Mouse (Mus musculus) layer of hippocampus, adult 9-10 months (tissue): Measurements from ENCODE around the gene Wnt4.

ENCODE experiments used
- DNase-seq: peaks from one replicate; pipeline ENCODE4 v3.0.0; 2022; ENCODE audit warnings: low spot score

The Wnt4 gene

DNA sequence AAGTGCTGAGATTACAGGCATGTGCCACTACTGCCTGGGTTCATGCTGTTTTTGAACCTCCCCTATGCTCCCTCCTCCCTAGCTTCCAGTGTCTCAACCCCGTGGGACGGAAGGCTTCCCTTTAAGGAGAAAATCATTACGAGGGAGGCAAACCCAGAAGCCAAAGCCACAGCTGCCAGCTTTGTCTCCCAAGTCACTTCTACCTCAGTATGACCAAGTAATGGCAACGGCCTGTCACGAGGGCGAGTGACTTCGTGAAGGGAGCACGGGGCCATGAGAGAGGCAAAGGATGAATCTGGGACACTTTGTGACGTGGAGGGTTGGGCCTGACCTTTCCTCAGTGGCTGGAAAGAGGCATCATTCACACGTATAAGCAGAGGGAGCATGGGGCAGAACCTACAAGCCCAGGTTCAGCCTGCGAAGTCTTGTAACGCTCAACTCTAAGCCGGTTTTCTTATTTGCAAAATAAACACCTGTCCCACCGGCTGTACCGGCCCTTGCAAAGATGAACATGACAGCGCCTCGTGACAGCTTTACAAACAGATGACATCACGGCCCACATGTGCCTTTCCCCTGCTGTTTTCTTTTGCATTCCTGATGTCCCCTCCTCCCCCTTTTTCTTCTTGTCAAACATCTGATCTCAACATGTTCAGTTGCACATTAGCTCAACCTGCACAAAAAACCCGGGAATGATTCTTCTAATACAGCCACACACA, 29.9 kb downstream of the Wnt4 start:
- DNase-seq: no peak

GRCm38 (mm10) chr4:137308377-137308776, 31.1 kb downstream of the Wnt4 start:
- DNase-seq: no peak

DNA sequence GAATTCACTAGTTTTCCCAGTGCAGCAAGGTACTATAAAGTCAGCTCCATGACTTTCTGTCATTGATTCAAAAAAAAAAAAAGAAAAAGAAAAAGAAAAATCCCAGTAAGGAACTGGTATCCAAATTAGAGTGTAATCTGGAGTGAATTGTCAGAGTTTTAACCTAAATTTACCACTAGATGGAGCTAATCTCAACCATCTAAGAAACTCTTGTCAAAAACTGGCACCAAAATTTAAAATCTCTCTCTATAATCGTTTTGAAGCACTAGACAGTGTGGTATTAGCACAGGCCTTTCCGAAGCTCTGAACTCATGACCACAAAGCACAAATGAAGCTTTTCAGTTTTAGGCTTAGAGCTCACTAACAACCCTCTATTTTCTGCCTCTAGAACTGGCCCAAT, 36.2 kb downstream of the Wnt4 start:
- no peak for DNase-seq

GRCm38 (mm10) chr4:137314561-137314960, 37.3 kb downstream of the Wnt4 start:
- no peak for DNase-seq

DNA sequence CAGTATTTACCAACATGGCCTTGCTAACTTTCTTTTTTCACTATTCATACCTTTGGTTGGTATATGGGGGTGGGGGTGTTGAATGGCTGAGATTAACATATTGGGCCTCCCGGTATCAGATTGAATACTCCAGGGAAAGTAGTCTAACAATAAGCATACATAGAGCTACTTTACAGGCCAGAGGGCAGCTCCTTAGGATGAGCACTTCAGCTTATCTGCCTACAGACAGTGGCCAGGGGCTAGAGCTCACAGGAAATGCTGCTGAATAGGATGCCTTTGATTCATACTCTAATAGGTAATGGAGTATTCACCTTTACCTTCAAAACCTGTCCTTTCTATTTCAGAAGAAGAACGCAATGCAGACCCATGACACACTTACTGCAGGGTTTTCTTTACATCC, 37.8 kb downstream of the Wnt4 start:
- no peak for DNase-seq

DNA sequence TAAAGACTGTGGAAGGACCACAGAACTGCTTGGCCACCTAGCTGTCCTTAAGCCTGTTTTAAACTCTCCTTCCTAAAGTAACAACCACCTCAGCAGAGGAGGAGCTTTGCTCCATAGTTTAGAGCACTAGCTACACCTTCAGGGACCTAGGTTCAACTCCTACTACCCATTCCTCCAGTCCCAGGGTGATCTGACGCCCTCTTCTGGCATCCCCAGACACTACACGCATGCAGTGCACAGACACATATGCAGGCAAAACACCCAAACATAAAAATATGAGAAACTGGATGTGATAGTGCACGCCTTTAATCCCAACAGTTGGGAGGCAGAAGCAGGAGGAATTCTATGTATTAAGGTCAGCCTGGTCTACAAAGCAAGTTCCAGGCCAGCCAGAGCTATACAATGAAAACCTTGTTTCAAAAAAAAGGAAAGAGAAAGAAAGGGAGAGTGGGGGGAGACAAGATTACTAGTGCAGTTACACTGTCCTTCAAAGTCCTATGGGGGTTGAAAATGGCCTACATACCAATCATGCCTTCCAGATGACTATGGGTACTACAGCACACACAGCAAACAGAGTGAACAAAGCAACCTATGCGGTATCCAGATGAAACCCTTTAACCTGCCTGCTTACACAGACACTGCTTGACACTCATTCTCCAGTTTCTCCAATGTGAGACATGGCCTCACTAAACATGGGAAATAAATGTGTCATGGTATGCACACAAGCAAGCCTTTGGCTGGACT, 38.9 kb downstream of the Wnt4 start:
- DNase-seq: no peak

DNA sequence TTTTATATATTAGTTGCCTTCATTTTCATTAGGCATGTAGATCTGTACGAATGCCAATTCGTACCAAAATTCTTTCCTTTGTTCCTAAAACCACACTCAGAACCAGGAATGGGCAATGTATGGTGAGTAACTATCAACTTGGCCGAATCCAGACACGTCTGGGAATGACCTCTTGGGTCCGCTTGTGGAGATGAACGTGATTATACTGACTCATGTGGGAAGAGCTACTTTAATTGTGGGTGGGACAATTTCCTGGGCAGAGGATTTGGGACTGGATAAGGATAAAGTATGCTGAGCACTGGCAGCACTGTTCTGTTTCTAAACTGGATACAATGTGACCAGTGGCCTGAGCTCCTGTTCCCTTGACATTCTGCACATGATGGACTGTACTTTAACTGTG, 47.6 kb downstream of the Wnt4 start:
- no peak for DNase-seq

DNA sequence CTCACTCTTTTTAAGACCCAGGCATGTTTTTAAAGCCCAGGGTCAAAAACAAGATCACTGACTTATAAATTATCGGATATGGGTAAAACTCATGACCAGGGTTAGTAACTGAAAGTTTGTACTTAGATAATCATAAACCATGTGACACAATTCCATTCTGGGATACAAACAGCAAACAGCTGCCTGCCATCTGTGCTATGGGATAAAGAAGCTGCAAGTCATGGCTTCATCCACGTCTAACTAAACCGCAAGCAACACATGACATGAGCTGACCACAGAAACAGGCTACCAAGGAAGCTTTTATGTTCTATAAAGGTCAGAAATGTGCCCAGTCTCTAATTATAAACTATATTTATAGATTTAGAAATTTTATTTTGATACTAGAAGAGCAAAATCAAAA, 49.2 kb downstream of the Wnt4 start:
- DNase-seq: no peak

GRCm38 (mm10) chr4:137332051-137332450, 54.8 kb downstream of the Wnt4 start:
- no peak for DNase-seq

GRCm38 (mm10) chr4:137336468-137336867, 59.2 kb downstream of the Wnt4 start:
- DNase-seq: no peak

DNA sequence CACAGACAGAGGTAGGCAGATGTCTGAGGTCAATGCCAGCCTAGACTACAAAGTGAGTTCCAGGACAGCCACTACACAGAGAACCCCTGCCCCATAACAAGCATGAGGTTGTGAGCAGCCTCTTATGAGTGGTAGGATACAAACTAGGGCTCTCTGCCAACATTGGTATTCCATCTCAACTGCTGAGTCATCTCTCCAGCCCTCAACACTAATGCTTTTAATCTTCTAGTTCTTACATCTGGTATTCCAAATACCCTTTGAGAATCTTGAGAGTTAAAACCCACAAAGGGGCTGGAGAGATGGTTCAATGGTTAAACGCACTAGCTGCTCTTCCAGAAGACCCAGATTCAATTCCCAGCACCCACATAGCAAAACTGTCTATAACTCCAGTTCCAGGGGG, 62.1 kb downstream of the Wnt4 start:
- no peak for DNase-seq

DNA sequence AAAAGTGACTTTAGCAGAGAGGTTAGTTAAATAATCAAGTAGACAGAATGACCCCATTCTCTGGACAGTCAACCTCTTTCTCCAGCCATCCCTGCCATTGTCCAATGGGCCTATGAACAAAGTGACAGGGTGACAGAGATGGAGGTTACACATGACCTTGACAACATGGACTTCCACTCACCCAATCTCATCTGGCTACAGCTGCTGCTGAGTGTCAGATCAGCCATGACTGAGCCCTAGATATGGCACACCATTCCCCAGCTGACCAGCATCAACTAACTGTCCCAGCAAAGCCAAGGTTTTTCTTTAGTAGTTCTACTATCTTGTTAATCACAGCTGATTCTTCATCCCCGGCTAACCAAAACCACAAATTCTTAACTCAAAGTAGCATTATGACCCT, 65.5 kb downstream of the Wnt4 start:
- no peak for DNase-seq

DNA sequence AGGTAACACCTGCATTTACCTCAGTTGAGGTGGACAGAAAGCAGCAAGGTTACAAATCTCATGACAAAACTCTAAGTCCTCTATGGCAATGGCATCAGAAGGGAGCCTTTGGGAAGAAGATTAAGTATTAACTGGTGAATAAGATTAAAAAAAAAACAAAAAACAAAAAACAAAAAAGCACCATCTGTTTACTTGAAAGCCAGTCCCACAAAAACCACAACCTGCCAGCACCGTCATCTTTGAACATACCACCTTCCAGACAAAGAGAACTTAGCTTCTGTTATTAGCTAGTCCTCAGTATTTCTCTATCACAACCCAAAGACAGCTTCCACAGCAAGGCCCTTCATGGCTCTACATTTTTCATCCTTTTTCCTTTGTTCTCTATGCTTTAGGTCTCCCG, 67.8 kb downstream of the Wnt4 start:
- DNase-seq: no peak

GRCm38 (mm10) chr4:137345790-137346189, 68.5 kb downstream of the Wnt4 start:
- DNase-seq: no peak
